In genomic region chr2:32396695-32397094, GRCm38 (mm10) we compare ENCODE assay signal across 8 mouse cellular contexts. TPM values are rescaled to one million over a fixed set of nuclear protein-coding genes. Genes with fewer than 3 reads are reported as not detected.
DNase-seq lines count a peak whose midpoint lies in the region; ATAC-seq and TF ChIP-seq lines count a peak whose summit lies in the region.

No protein-coding gene starts in this region.

- peaks cover 18% of the 10 kb centered on the region for H3K79me3 ChIP-seq in C2C12 (ENCODE audit: low read depth)

- H3K4me1 ChIP-seq in hindbrain, embryonic 10.5 days (replicated peaks), result peaks cover 29% of the 10 kb centered on the region

- H3ac ChIP-seq in C2C12 (ENCODE audit: control insufficient read depth, insufficient read length, low read depth), result peak overlapping the region; percentile 95

- 0 out of 2 replicates have a peak, but pooled peaks have one; percentile 1 for ATAC-seq in megakaryocyte-erythroid progenitor cell, adult 5-6 weeks (replicated peaks; ENCODE audit: low FRiP score, low TSS enrichment, poor library complexity, severe bottlenecking)

- H3K27me3 ChIP-seq in C2C12 (ENCODE audit: control insufficient read depth, insufficient read depth, insufficient read length), result no peaks in the 10 kb centered on the region
- no peaks in the 10 kb centered on the region for H3K27me3 ChIP-seq in hindbrain, embryonic 10.5 days (ENCODE audit: insufficient read depth, poor library complexity, severe bottlenecking)

- H3K36me3 ChIP-seq in C2C12 (ENCODE audit: control insufficient read depth, insufficient read depth), result peaks cover 9% of the 10 kb centered on the region
- peaks cover 36% of the 10 kb centered on the region for H3K36me3 ChIP-seq in hindbrain, embryonic 10.5 days

- WGBS in hindbrain, embryonic 10.5 days, result 2% methylated on average over 15 of the region's 15 CpGs

- no peak for TF ChIP-seq CTCF in gastrocnemius, adult 2 months (IDR thresholded peaks at IDR 0.05)
- TF ChIP-seq CTCF in C2C12 (IDR thresholded peaks at IDR 0.05; ENCODE audit: control insufficient read depth, insufficient read depth, insufficient read length), result no peak

- 0 out of 2 replicates have a peak, but pooled peaks cover 3% of the 10 kb centered on the region for H3K9me3 ChIP-seq in hindbrain, embryonic 10.5 days

- intact Hi-C loops in gastrocnemius, adult 2 months (cut with DNase I), result loop anchor here (5.0 kb wide), 1 partner anchor 89 kb away; no protein-coding TSS in a partner anchor

- H3K79me2 ChIP-seq in C2C12 (ENCODE audit: control insufficient read depth, insufficient read depth), result peaks cover 30% of the 10 kb centered on the region

- H3K27ac ChIP-seq in gastrocnemius, adult 2 months, result peak overlapping the region; percentile 98
- H3K27ac ChIP-seq in hindbrain, embryonic 10.5 days, result peak overlapping the region; percentile 92

- H3K4me3 ChIP-seq in gastrocnemius, adult 2 months, result peak overlapping the region; percentile 98
- peak overlapping the region; percentile 86 for H3K4me3 ChIP-seq in C2C12 (ENCODE audit: insufficient read depth, poor library complexity, severe bottlenecking)
- peak overlapping the region; percentile 94 for H3K4me3 ChIP-seq in hindbrain, embryonic 10.5 days

- DNase-seq in gastrocnemius, adult 2 months, result no peak
- no peak for DNase-seq in gastrocnemius, adult 18-20 months (ENCODE audit: low spot score)
- no peak for DNase-seq in hindbrain, embryonic 10.5 days (ENCODE audit: low spot score)
- no peak for DNase-seq in adrenal gland, adult 8-10 months
- DNase-seq in frontal cortex, postnatal 25 days (ENCODE audit: low spot score in 2 of 2), result no peak
- DNase-seq in right cerebral cortex, adult 2 months (ENCODE audit: low spot score in 2 of 2), result no peak

TF ChIP-seq in C2C12, 6 proteins besides CTCF, POLR2A, EP300 and RAD21:
- TF ChIP-seq MAX (IDR thresholded peaks at IDR 0.05), result no peak
- no peak for TF ChIP-seq MYOD1 (IDR thresholded peaks at IDR 0.05; ENCODE audit: control insufficient read depth, insufficient read length, low read depth)
- TF ChIP-seq CEBPB (IDR thresholded peaks at IDR 0.05; ENCODE audit: low read depth), result no peak
- no peak for TF ChIP-seq USF1 (IDR thresholded peaks at IDR 0.05; ENCODE audit: low read depth)
- no peak for TF ChIP-seq MYOG (IDR thresholded peaks at IDR 0.05; ENCODE audit: control insufficient read depth, extremely low read depth, insufficient read length)
- no peak for TF ChIP-seq FOSL1 (IDR thresholded peaks at IDR 0.05; ENCODE audit: insufficient read depth, low read length, poor library complexity, severe bottlenecking)

RNA-seq across cellular contexts. Expression of gene Ptges2, which starts 1.0 kb away (rescaled TPM):
- 10 to 100 TPM; 34.7 to 51.1 TPM for total RNA-seq in gastrocnemius, adult 2 months (2021)
- total RNA-seq in gastrocnemius, adult 18-20 months (2021), result 10 to 100 TPM; 37.1 to 43.0 TPM
- 39.1 TPM for polyA plus RNA-seq in C2C12 (2012; fragmentation: generic; extraction: Trizol)
- 26.3 and 32.3 TPM in 2 replicates for polyA plus RNA-seq in hindbrain, embryonic 10.5 days (2016; fragmentation: Nextera tagmentation; extraction: Ambion mirVana)
- 10.3 and 11.2 TPM in 2 replicates for total RNA-seq in megakaryocyte-erythroid progenitor cell, adult 5-6 weeks (2014; fragmentation: Nextera tagmentation)
- total RNA-seq in megakaryocyte-erythroid progenitor cell, adult 5-6 weeks (2017), result 14.4 and 18.4 TPM in 2 replicates
- 10 to 100 TPM; 42.2 to 52.5 (median 51.1) TPM for total RNA-seq in adrenal gland, adult 8-10 months (2022)

RNA-seq across cellular contexts. Expression of gene Lcn2, which starts 8.6 kb away (rescaled TPM):
- 1 to 10 TPM; 2.6 to 3.4 TPM for total RNA-seq in gastrocnemius, adult 2 months (2021)
- 1 to 10 TPM; 1.4 to 4.8 TPM for total RNA-seq in gastrocnemius, adult 18-20 months (2021)
- polyA plus RNA-seq in C2C12 (2012; fragmentation: generic; extraction: Trizol), result not detected
- not detected in 2 replicates for polyA plus RNA-seq in hindbrain, embryonic 10.5 days (2016; fragmentation: Nextera tagmentation; extraction: Ambion mirVana)
- total RNA-seq in megakaryocyte-erythroid progenitor cell, adult 5-6 weeks (2014; fragmentation: Nextera tagmentation), result 98.8 TPM in 1 of 2 replicates, not detected in the other
- 4.9 and 19.5 TPM in 2 replicates for total RNA-seq in megakaryocyte-erythroid progenitor cell, adult 5-6 weeks (2017)
- total RNA-seq in adrenal gland, adult 8-10 months (2022), result 1 to 10 TPM in 2 of 4 experiments, under 1 TPM in 2; 0.32 to 3.7 (median 1.3) TPM

RNA-seq across cellular contexts. Expression of gene 1110008P14Rik, which starts 15.0 kb away (rescaled TPM):
- 10 to 100 TPM; 34.3 to 43.2 TPM for total RNA-seq in gastrocnemius, adult 2 months (2021)
- 10 to 100 TPM; 42.6 to 47.1 TPM for total RNA-seq in gastrocnemius, adult 18-20 months (2021)
- polyA plus RNA-seq in C2C12 (2012; fragmentation: generic; extraction: Trizol), result 104 TPM
- polyA plus RNA-seq in hindbrain, embryonic 10.5 days (2016; fragmentation: Nextera tagmentation; extraction: Ambion mirVana), result 41.4 and 66.7 TPM in 2 replicates
- 24.6 and 41.0 TPM in 2 replicates for total RNA-seq in megakaryocyte-erythroid progenitor cell, adult 5-6 weeks (2014; fragmentation: Nextera tagmentation)
- total RNA-seq in megakaryocyte-erythroid progenitor cell, adult 5-6 weeks (2017), result 15.8 and 18.7 TPM in 2 replicates
- total RNA-seq in adrenal gland, adult 8-10 months (2022), result 100 to 1,000 TPM; 120 to 179 (median 148) TPM

RNA-seq across cellular contexts. Expression of gene Dnm1, which starts 43.6 kb away (rescaled TPM):
- 1 to 10 TPM; 3.7 to 8.2 TPM for total RNA-seq in gastrocnemius, adult 2 months (2021)
- total RNA-seq in gastrocnemius, adult 18-20 months (2021), result 1 to 10 TPM; 3.5 to 5.3 TPM
- polyA plus RNA-seq in C2C12 (2012; fragmentation: generic; extraction: Trizol), result 27.7 TPM
- polyA plus RNA-seq in hindbrain, embryonic 10.5 days (2016; fragmentation: Nextera tagmentation; extraction: Ambion mirVana), result 12.3 and 17.0 TPM in 2 replicates
- not detected in 2 replicates for total RNA-seq in megakaryocyte-erythroid progenitor cell, adult 5-6 weeks (2014; fragmentation: Nextera tagmentation)
- not detected in 2 replicates for total RNA-seq in megakaryocyte-erythroid progenitor cell, adult 5-6 weeks (2017)
- total RNA-seq in adrenal gland, adult 8-10 months (2022), result 10 to 100 TPM; 23.2 to 50.0 (median 34.4) TPM

RNA-seq across cellular contexts. Expression of gene Ciz1, which starts 44.6 kb away (rescaled TPM):
- total RNA-seq in gastrocnemius, adult 2 months (2021), result 10 to 100 TPM; 26.4 to 26.6 TPM
- total RNA-seq in gastrocnemius, adult 18-20 months (2021), result 10 to 100 TPM; 25.6 to 27.5 TPM
- 43.5 TPM for polyA plus RNA-seq in C2C12 (2012; fragmentation: generic; extraction: Trizol)
- polyA plus RNA-seq in hindbrain, embryonic 10.5 days (2016; fragmentation: Nextera tagmentation; extraction: Ambion mirVana), result 56.3 and 69.4 TPM in 2 replicates
- total RNA-seq in megakaryocyte-erythroid progenitor cell, adult 5-6 weeks (2014; fragmentation: Nextera tagmentation), result 140 and 155 TPM in 2 replicates
- total RNA-seq in megakaryocyte-erythroid progenitor cell, adult 5-6 weeks (2017), result 41.0 and 87.4 TPM in 2 replicates
- 100 to 1,000 TPM in 1 of 4 experiments, 10 to 100 TPM in 3; 71.6 to 115 (median 85.4) TPM for total RNA-seq in adrenal gland, adult 8-10 months (2022)
